Mouse (Mus musculus) forebrain, embryonic 16.5 days (tissue): ENCODE measurements around the gene Txndc8. TPM values are rescaled to one million over a fixed set of nuclear protein-coding genes. Genes with fewer than 3 reads are reported as not detected.

Experiments used
- ATAC-seq: fragments of 200-750 bp; cut with Nextera tagmentation; 2 replicates; pipeline ENCODE4 v1.8.0; 2017; ENCODE audit warnings: mild to moderate bottlenecking, moderate library complexity
- H3K27ac ChIP-seq: fragments of 300-500 bp; sonication (generic); 2 replicates; pipeline ENCODE4 v1.5.1; 2014; ENCODE audit warnings: low read length, control low read depth
- H3K27me3 ChIP-seq: fragments of 300-500 bp; sonication (generic); replicated peaks from 2 replicates; pipeline ENCODE4 v1.6.1; 2014; ENCODE audit warnings: low read length; ENCODE audit not compliant: control insufficient read depth, insufficient read depth
- H3K36me3 ChIP-seq: fragments of 300-500 bp; sonication (generic); 2 replicates; pipeline ENCODE4 v1.6.1; 2014; ENCODE audit not compliant: control insufficient read depth, insufficient read depth
- H3K4me1 ChIP-seq: fragments of 300-500 bp; sonication (generic); replicated peaks from 2 replicates; pipeline ENCODE4 v1.6.1; 2014; ENCODE audit warnings: low read length; ENCODE audit not compliant: control insufficient read depth, insufficient read depth
- H3K4me2 ChIP-seq: fragments of 300-500 bp; sonication (generic); 2 replicates; pipeline ENCODE4 v1.6.1; 2014; ENCODE audit warnings: mild to moderate bottlenecking, low read length, control low read depth
- H3K4me3 ChIP-seq: fragments of 300-500 bp; sonication (generic); replicated peaks from 2 replicates; pipeline ENCODE4 v1.5.1; 2014; ENCODE audit warnings: mild to moderate bottlenecking, low read length, control low read depth
- H3K9ac ChIP-seq: fragments of 300-500 bp; sonication (generic); replicated peaks from 2 replicates; pipeline ENCODE4 v1.6.1; 2014; ENCODE audit warnings: low read depth, low read length, control low read depth
- H3K9me3 ChIP-seq: fragments of 300-500 bp; sonication (generic); 2 replicates; pipeline ENCODE4 v1.6.1; 2016; ENCODE audit warnings: low read length; ENCODE audit not compliant: control insufficient read depth
- WGBS: fragments of 180-500 bp; shearing (Covaris S2); extraction: QIAGEN DNeasy Blood & Tissue Kit; methylation state at CpG from one replicate; pipeline ENCODE4 v1.1.7; 2014; 5-methylcytosine and 5-hydroxymethylcytosine counted together
- polyA plus RNA-seq: library from polyadenylated mRNA; unstranded; fragments of >200 nt; fragmentation: Nextera tagmentation; extraction: Ambion mirVana; gene quantifications from 2 replicates; pipeline ENCODE4 v1.2.1, GENCODE M21; 2015

Gene Txndc8
- polyA plus RNA-seq, 1 experiment from 2014 or later, result not detected

DNA sequence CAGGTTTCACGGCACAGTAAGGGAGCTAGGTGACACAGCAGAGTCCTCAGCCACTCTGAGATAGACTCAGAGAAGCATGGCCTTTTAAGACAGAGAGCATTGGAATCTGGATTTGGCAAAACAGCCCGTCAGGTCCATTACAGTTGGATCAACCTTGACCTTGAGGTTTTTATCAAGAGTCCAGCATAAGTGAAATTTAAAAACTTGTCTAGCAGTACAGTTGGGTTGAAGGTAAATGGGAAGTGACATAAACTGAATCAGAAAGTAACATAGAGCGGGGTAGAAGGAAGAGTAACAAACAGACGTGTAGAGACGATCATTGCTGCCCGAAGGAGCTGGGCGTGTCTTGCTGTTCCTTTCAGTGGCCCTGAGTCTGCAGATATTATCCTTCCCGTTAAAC lies 49.9 kb downstream of the Txndc8 start:
- Histone ChIP-seq H3K4me3 (no peak overlapping the region), H3K36me3 (no peaks in the 10 kb centered on the region), H3K9me3 (no peaks in the 10 kb centered on the region), H3K27me3 (no peaks in the 10 kb centered on the region), H3K9ac (no peak overlapping the region), H3K4me1 (peaks cover 20% of the 10 kb centered on the region), H3K27ac (no peak overlapping the region), H3K4me2 (no peak overlapping the region)
- WGBS, result 89% methylated on average over 8 of the region's 8 CpGs
- ATAC-seq, result no peak

DNA sequence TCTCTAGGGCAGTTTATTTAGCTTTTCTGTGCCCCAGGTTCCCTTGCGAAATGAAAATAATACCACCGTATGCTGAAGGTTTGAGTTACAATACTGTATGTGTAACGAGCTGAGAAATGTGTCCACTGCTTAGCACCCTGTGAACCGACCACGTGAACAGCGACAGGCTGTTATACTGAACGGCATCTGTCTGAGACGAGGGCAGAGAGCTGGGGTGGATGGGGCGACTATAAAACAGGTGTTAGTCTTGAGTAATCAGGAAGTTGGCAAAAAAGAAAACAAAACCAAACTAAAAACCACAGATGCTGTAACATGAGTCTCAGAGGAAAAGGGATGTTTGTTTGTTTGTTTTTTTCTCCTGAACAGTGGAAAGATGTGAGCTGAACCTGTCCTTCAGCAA lies 50.8 kb downstream of the Txndc8 start:
- Histone ChIP-seq H3K4me3 (no peak overlapping the region), H3K9me3 (no peaks in the 10 kb centered on the region), H3K4me1 (peaks cover 25% of the 10 kb centered on the region), H3K9ac (no peak overlapping the region), H3K36me3 (no peaks in the 10 kb centered on the region), H3K27me3 (no peaks in the 10 kb centered on the region), H3K4me2 (no peak overlapping the region), H3K27ac (no peak overlapping the region)
- ATAC-seq, result no peak
- 59% methylated on average over 9 of the region's 9 CpGs for WGBS

DNA sequence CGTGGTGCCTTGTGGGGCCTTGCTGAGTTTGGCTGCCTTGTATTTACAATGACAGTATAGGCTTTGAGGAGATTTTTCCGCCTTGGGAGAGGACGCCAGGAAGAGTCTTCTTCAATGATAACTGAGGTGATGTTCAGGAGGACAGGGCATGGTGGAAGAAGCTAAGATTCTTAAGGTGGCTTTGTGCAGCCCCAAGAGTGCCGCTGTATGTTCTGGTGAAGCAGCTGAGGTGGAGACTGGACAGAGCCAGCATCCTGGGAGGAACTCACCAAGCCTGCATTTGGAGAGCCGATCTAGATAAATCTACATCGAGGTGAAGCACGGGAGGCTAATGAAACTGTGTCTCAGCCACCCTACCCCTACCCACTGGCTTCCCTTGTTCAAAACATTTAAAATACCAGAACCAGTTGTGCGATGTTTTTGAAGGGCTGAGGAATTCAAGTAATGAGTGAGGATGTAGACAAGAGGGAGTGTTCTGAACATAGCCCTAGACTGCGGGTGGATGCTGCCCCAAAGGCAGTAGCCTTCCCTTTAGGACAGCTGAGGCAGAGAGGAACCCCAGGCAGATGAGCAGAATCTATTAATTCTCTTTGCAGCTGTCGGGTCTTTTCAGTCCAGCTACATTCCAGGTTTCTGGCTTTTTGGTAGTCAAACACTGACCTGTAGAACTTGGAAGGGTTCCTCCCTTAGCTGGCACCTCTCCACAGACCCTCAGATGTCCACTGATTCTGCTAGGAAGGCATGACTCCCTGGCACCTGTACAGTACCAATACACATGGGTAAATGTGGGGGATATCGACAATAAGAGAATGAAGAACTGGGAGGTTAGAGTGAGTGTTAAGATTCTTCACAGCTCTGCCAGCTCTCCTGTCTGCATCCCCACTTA lies 51.5 kb downstream of the Txndc8 start:
- H3K4me3 ChIP-seq, result peak overlapping the region; percentile 55
- no peak overlapping the region; the same call in 1 of the 2 replicates for H3K9ac ChIP-seq
- ATAC-seq, result no peak

DNA sequence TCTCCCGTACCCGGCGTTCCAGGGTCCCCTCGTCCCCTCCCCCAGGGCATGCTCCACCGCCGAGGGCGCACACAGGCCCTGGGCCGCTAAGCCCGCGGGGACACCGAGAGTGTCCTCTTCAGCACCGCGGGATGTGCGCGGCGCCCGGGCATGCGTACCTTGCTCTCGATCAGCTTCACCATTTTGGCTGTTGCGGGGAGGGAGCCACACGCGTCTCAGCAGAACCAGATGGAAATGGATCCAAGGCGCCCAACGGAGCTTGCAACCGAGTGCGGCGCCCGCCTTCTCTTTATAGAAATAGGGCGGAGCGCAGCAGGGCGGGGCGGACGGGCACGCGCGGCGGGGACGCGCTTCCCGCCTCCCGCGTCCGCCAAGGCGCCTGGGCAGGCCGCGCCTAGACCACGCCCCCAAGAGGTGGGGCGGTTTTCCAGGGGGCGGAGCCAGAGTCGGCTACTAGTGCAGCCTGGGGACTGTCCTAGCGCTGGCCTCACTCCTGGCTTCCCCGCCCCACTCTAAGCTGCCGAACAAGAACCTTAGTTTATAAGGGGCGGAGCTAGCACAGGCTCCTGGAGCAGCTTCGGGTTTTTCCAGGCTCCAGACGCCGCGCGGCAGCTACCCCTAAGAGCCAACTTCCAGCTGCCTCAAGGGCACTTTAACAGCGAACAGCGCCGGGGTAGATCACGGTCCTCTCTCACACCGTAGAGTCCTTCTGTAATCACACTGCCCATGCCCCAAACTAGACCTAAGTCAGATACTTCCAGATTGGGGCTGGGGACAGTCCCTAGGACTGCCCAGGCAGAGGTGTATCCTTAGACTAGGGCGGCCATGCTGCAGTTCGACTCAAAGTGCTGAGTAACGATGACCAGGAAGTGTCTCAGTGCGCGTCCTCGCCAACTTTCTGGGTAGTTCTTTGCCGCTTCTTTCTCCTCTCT lies 52.6 kb downstream of the Txndc8 start, which contains the start of gene Txn1:
Gene Txn1, minus strand, starts transcription at position 383 of the 932 bp plus-strand sequence.
- peak within 1 kb of the TSS; percentile 59 for H3K27ac ChIP-seq
- H3K27me3 ChIP-seq, result no peaks in the 10 kb centered on the region
- peaks cover 25% of the 10 kb centered on the region for H3K4me1 ChIP-seq
- peak; percentile 95 for ATAC-seq
- peak within 1 kb of the TSS; percentile 70 for H3K9ac ChIP-seq
- under 1% methylated on average over 71 of the region's 71 CpGs for WGBS
- H3K36me3 ChIP-seq, result peaks cover 5% of the 10 kb centered on the region
- H3K4me2 ChIP-seq, result peak within 1 kb of the TSS; percentile 85
- peak within 1 kb of the TSS; percentile 55 for H3K4me3 ChIP-seq
- H3K9me3 ChIP-seq, result peaks cover under 1% of the 10 kb centered on the region; the same call in 1 of the 2 replicates

More for the DNA sequence above, 51.5 kb downstream of the Txndc8 start:
- H3K9me3 ChIP-seq, result no peaks in the 10 kb centered on the region
- H3K27me3 ChIP-seq, result no peaks in the 10 kb centered on the region
- peak overlapping the region; percentile 85 for H3K4me2 ChIP-seq
- peaks cover 25% of the 10 kb centered on the region for H3K4me1 ChIP-seq
- H3K36me3 ChIP-seq, result no peaks in the 10 kb centered on the region
- 46% methylated on average over 11 of the region's 11 CpGs for WGBS
- no peak overlapping the region; the same call in 1 of the 2 replicates for H3K27ac ChIP-seq

DNA sequence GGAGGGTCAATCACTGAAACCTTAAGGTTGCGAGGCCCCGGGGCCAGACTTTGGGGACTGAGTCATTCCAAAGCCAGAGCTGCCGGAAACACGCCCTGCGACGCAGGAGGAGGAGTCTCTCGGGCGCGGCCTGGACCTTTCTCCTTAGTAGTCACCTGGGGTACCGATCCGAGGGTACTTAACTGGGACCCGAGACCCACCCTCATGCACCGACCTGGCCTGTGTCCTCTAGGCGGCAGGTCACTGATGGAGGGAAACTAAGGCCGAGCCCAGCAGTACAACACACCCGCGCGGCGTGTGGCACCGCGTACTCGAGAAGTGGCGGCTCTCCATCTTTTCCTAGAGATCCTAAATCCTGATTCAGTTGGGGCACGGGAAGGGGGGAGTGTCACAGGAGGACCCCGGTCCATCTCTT lies 53.4 kb downstream of the Txndc8 start:
- Histone ChIP-seq H3K4me2 (peak overlapping the region; percentile 85), H3K4me1 (peaks cover 25% of the 10 kb centered on the region), H3K27me3 (no peaks in the 10 kb centered on the region), H3K27ac (peak overlapping the region; percentile 59), H3K4me3 (peak overlapping the region; percentile 55), H3K36me3 (peaks cover 12% of the 10 kb centered on the region), H3K9ac (peak overlapping the region; percentile 70), H3K9me3 (peaks cover 2% of the 10 kb centered on the region; the same call in 1 of the 2 replicates)
- ATAC-seq, result peak; percentile 21; the same call in 1 of the 2 replicates
- under 1% methylated on average over 25 of the region's 25 CpGs for WGBS

DNA sequence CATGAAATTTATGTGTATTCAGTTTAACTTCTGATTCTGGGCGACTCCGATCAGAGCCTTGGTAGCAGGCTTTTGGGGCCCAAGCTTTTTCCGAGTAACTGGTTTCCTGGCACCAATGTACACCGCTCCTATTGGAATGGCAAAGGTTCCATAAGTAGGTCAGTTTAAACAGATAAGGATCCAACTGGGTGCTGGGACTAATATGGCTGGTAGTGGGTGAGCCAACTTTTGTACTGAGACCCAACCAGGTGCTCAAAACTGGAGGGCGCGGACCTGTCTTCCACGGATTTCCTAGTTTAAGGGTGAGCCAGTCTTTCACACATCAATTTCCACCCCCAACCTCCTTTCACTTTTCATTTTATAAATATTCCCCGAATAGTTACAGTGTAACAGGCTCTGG lies 53.9 kb downstream of the Txndc8 start:
- H3K4me2 ChIP-seq, result peak overlapping the region; percentile 85
- H3K4me3 ChIP-seq, result peak overlapping the region; percentile 55
- H3K27me3 ChIP-seq, result no peaks in the 10 kb centered on the region
- 62% methylated on average over 8 of the region's 8 CpGs for WGBS
- H3K9me3 ChIP-seq, result peaks cover 2% of the 10 kb centered on the region; the same call in 1 of the 2 replicates
- no peak for ATAC-seq
- no peak overlapping the region for H3K9ac ChIP-seq
- peaks cover 14% of the 10 kb centered on the region for H3K36me3 ChIP-seq
- no peak overlapping the region for H3K27ac ChIP-seq
- peaks cover 25% of the 10 kb centered on the region for H3K4me1 ChIP-seq

DNA sequence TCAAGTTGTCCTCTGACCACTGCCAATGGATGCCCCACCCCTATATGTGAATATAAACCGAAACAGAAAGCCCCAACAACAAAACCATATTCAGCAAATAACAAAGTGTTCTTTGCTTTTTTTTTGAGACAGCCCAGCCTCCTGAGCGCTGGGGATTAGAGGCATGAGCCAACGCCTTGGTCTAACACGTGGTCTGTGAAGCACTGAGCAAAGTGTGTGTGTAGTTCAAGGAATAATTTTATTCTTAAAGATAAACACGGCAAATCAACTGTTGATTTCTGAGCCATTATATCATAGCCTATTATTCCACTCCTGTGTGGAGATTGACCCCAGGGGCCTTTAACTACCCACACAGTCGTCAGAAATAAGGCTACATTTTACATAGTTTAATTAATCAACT lies 54.3 kb downstream of the Txndc8 start:
- peaks cover 16% of the 10 kb centered on the region for H3K36me3 ChIP-seq
- no peak for ATAC-seq
- H3K4me1 ChIP-seq, result peaks cover 25% of the 10 kb centered on the region
- H3K4me3 ChIP-seq, result peak overlapping the region; percentile 55
- H3K9me3 ChIP-seq, result peaks cover 2% of the 10 kb centered on the region; the same call in 1 of the 2 replicates
- no peak overlapping the region for H3K9ac ChIP-seq
- no peaks in the 10 kb centered on the region for H3K27me3 ChIP-seq
- WGBS, result 65% methylated on average over 6 of the region's 6 CpGs
- H3K27ac ChIP-seq, result no peak overlapping the region
- H3K4me2 ChIP-seq, result peak overlapping the region; percentile 85

DNA sequence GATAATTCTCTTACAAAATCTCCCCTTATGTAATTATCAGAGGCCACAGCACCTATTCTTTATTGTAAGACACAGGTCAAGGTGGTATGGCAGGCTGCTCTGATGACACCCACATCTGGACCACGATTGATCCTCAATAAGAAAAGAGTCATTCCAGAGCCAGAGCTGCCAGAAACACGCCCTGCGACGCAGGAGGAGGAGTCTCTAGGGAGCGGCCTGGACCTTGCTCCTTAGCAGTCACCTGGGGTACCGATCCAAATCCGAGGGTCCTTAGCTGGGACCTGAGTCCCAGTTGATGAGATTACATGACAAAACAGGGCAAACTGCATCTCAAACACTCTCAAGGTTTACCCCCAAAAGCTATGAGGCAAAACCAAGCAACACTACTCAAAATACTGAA lies 55.1 kb downstream of the Txndc8 start:
- ATAC-seq, result no peak
- WGBS, result 95% methylated on average over 7 of the region's 7 CpGs
- no peak overlapping the region for H3K9ac ChIP-seq
- H3K9me3 ChIP-seq, result peaks cover 2% of the 10 kb centered on the region; the same call in 1 of the 2 replicates
- peaks cover 25% of the 10 kb centered on the region for H3K4me1 ChIP-seq
- H3K4me3 ChIP-seq, result no peak overlapping the region
- H3K36me3 ChIP-seq, result peaks cover 18% of the 10 kb centered on the region
- H3K27ac ChIP-seq, result no peak overlapping the region
- H3K27me3 ChIP-seq, result no peaks in the 10 kb centered on the region
- H3K4me2 ChIP-seq, result no peak overlapping the region

DNA sequence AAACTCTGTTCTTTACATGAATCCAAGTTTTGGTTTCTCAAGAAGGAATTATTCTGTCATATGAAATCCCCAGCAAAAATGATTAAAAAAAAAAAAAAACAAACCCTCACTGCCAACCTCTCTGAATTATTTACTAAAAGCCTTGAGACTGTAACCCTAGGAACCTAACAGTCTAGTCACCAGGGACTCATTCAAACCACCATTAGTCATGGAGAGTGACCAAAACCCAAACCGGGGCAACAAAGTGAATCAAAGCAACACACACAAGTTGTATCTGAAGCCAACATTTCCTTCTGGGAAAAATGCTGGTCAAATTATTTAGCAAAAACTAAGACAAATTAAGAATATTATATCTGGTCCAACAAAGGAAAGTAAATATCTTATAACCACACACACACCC lies 56.0 kb downstream of the Txndc8 start:
- H3K27ac ChIP-seq, result no peak overlapping the region
- peaks cover 21% of the 10 kb centered on the region for H3K36me3 ChIP-seq
- peaks cover 25% of the 10 kb centered on the region for H3K4me1 ChIP-seq
- H3K4me2 ChIP-seq, result no peak overlapping the region
- H3K27me3 ChIP-seq, result no peaks in the 10 kb centered on the region
- H3K4me3 ChIP-seq, result no peak overlapping the region
- no peak for ATAC-seq
- H3K9ac ChIP-seq, result no peak overlapping the region
- WGBS, result 100% methylated on average over 1 of the region's 1 CpGs
- peaks cover 2% of the 10 kb centered on the region; the same call in 1 of the 2 replicates for H3K9me3 ChIP-seq
